Mouse (Mus musculus): ENCODE measurements around the gene Tmem141.

GRCm38 (mm10) chr2:25634046-25634445 is 12.2 kb upstream of the Tmem141 start:
- TF ChIP-seq GATA1 (IDR thresholded peaks at IDR 0.05; ENCODE audit: borderline replicate concordance, low read length) (no peak), FLI1 (IDR thresholded peaks at IDR 0.05; ENCODE audit: low read length) (no peak)
